Mouse (Mus musculus): ENCODE results near the gene Adamtsl5. TPM values are rescaled to one million over a fixed set of nuclear protein-coding genes. Genes with fewer than 3 reads are reported as not detected.

The Adamtsl5 gene
- 3.5 and 4.6 TPM in 2 replicates for polyA plus RNA-seq (2015; fragmentation: Nextera tagmentation; extraction: Ambion mirVana)

DNA sequence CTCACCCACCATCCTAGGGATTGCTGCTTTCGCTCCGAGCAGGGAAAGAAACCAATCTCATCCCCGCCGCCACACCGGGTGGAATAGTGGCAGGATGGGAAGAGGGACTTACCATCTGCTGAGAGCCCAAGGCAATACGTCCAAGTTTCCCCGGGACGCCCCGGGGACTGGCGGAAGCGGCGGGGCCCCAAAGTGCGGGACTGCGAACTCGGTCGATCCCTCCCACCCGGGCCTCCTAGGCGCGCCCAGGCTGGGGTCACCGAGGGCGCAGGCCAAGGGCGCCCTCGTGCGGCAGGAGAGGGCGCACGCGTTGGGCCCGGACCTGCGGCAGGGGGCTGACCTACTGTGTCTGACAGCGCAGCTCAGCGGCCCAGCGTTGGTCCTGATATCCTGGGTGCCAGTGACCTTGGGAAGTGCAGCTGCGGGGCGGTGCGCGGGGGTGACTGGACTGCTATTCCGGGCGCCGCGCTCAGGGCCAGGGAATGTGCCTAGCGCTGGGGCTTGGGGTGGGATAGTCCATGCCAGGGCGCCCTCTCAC lies at the start of gene Adamtsl5:
TSS of gene Adamtsl5 (minus strand) at position 169 of the 538 bp plus-strand sequence.

DNA sequence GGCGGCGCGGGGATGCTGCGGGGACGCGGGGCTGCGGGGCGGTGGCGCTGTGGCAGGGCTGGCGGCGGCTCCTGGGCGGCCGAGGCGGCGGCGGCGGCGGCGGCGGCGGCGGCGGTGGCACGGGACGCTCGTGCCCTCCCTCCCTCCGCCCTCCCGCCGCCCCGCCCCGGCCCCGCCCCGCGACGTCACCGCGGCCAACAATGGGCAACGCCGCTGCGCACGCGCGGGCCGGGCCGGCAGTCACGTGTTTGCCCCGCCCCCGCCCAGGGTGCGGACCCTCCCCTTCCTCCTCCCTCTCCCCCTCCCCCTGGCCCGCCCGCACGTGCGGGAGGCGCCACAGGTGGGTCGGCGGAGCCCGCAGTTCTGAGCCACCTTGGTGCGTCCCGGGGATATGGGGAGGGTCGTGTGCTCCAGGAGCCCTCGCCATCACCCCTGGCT lies 39.3 kb upstream of the Adamtsl5 start, which contains the start of gene Mex3d:
TSS of gene Mex3d (minus strand) at position 138 of the 438 bp plus-strand sequence.

DNA sequence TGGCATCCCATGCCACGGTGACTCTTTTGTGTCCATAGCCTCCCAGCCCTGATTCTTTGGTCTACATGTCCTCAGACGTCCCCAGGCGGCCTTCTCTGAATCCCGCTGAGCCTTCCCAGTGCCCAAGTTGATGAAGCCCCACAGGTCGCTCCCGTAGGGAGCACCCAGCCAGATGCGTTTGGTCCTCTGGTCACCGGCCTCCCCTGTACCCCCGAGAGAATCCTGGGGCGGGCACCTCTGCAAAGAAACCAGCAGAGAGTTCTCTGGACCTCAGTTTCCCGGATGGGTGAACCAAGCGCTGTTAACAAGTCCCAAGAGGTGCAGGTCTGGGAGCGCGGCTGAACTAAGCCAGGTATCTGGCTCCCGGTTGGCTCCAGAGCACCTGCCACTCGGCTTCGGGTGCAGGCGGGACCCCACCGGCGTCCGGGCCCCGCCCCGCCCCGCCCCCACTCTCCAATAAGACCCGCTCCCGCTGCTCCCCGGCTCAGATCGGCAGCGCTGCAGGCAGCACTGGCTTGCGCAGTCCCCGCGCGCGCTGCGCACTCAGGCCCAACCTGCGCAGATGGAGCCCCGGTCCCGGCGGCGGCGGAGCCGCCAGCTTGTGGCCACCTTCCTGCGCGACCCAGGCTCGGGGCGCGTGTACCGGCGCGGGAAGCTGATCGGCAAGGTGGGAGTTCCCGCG lies 7.9 kb upstream of the Adamtsl5 start, which contains the start of gene Plk5:
TSS of gene Plk5 (plus strand) at position 459 of the 682 bp plus-strand sequence.

DNA sequence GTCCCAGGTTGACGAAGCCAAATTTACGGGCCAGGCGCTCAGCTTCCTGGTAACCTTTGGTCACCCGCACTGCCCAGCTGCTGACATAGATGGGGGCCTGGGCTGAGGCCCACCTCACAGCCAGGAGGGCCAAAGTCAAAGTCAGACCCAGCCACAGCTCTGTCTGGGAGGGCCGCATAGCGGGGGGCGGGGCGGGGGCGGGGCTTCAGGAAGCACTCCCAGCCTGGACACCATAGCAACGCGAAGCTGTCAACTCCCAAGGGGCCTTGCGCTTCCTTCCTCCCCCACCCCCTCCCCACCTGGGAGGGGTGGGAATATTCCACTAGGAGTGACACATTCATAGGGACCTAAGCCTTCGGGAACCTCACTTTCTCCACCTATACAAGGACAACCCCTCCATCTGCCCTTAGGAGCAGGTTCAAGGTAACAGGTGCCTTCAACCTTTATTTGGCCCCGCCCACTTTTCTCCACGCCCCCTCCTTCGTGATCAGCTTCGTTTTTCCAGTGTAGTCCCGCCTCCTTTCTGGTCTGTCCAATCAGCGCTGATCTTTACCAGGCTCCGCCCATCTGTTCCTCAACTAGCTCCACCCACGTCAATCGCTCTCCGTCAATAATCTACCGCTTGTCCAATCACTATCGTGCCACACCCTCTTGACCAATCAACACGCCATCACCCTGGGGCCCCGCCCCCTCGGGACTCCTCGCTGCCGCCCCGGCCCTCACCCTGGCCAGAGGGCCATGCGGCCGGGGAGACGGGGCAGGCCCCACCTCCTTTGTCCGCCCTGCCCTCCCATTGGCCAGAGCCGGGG lies 18.7 kb downstream of the Adamtsl5 start, which contains the start of the genes Pcsk4 and Reep6:
TSS of gene Pcsk4 (minus strand) at position 226 of the 809 bp plus-strand sequence.
TSS of gene Reep6 (plus strand) at position 681 of the 809 bp plus-strand sequence.

DNA sequence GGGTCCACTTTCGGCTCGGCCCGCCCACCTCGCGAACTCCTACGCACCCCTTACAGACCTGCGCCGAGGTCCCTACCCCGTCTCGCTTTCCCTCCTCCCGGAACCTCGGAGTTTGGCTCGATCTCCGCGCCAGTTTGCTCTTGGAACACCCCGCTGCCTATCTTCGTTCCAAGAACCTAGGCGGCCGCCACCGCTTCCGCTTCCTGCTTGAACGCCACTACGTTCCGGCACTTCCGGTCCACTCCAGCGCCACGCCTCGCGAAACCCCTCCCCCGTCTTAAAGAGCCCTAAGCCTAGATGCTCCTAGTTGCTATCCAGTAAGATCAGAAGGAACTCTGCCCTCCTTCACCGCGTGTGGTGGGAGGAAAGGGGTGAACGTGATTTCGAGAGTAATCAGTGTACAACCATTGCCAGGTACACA lies 27.9 kb downstream of the Adamtsl5 start, which contains the start of gene 2310011J03Rik:
TSS of gene 2310011J03Rik (minus strand) at position 198 of the 421 bp plus-strand sequence.

DNA sequence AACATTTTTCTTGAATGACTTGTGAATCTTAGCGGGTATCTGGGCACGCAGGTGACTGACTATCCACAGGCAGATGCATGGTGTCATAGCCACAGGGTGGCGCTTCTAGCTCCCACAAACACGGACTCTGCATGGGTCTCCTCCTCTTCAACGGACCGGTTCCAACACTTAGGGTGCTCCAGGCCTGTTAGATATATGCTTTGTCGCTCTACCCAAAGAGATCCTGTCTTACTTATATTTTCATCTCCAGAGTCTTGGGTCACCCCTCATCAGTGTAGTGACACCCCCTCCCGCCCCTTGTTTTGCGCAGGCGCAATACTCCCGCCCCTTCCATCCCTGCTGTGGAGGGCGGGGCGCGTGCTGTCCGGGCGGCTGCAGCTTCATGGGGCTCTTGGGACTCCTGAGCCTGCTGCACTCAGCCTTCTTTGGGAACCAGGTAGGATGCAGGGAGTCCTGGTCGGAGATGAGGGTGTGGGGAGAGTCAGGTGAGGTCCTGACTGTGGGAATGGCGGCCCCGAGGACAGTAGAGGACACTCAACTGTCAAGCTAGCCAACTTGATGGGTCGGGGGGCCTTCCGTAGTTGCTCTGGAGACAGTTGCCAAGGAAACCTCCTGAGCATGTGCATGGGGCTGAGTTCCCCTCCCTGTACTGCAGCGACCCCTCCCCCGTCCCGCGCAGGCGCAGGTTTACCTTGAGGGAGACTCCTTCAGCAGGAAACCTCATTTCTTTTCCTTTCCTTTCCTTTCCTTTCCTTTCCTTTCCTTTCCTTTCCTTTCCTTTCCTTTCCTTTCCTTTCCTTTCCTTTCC lies 52.4 kb downstream of the Adamtsl5 start, which contains the start of gene Apc2:
TSS of gene Apc2 (plus strand) at position 360 of the 808 bp plus-strand sequence.

DNA sequence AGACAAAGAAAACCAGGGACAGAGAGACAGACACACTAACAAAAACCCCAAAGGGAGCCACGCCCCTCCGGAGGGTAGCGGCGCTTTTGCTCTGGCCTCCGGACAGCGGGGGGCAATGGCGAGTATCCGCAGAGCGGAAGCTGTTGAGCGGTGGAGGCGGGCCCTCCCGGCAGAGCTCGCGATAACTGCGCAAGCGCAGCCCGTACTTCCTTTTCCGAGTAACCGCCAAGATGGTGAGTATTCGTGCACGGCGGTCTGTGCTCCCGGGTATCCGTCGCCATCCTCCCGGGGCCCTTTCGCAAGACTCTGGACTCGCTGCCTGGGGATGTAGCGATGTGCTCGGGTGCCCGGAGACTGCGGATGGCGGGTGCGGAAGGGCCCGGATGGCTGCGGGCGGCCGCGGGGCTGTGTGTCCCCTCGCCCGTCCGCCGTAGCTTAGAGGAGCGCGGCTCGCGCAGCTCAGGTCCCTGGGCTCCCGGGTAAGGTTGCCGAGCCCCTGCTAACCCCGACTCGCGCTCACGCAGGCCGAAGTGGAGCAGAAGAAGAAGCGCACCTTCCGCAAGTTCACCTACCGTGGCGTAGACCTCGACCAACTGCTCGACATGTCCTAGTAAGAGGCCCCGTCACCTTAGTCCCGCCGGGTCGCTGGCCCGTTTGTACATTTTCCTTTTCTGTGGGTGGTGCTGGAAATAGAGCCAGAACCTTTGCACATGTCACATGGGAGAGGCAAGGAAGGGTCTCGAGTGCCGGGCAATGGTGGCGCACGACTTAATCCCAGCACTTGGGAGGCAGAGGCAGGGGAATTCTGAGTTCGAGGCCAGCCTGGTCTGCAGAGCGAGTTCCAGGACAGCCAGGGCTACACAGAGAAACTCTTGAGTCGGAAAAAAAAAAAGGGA lies 55.7 kb downstream of the Adamtsl5 start, which contains the start of gene Rps15:
TSS of gene Rps15 (plus strand) at position 203 of the 896 bp plus-strand sequence.

Small RNAs within 50 kb of the gene (microRNA-seq; reads per million reads assigned to microRNA genes)
- not detected for gene Gm22721

Other genes with a start within 250 kb of the Adamtsl5 start
- 8.5 and 9.0 TPM in 2 replicates for gene Sbno2, start 242.8 kb downstream of the Adamtsl5 start, polyA plus RNA-seq (2015; fragmentation: Nextera tagmentation; extraction: Ambion mirVana)
- gene Stk11, start 232.6 kb downstream of the Adamtsl5 start, polyA plus RNA-seq (2015; fragmentation: Nextera tagmentation; extraction: Ambion mirVana) = 14.6 and 18.3 TPM in 2 replicates
- 803 and 819 TPM in 2 replicates for gene Atp5d, start 209.8 kb downstream of the Adamtsl5 start, polyA plus RNA-seq (2015; fragmentation: Nextera tagmentation; extraction: Ambion mirVana)
- gene Cbarp, start 207.6 kb downstream of the Adamtsl5 start, polyA plus RNA-seq (2015; fragmentation: Nextera tagmentation; extraction: Ambion mirVana) = 110 and 138 TPM in 2 replicates
- 16.4 and 21.8 TPM in 2 replicates for gene Midn, start 200.1 kb downstream of the Adamtsl5 start, polyA plus RNA-seq (2015; fragmentation: Nextera tagmentation; extraction: Ambion mirVana)
- gene Cirbp, start 182.4 kb downstream of the Adamtsl5 start, polyA plus RNA-seq (2015; fragmentation: Nextera tagmentation; extraction: Ambion mirVana) = 566 and 579 TPM in 2 replicates
- 6.4 and 8.1 TPM in 2 replicates for gene 1600002K03Rik, start 175.5 kb downstream of the Adamtsl5 start, polyA plus RNA-seq (2015; fragmentation: Nextera tagmentation; extraction: Ambion mirVana)
- 28.7 and 30.4 TPM in 2 replicates for gene Efna2, start 168.9 kb downstream of the Adamtsl5 start, polyA plus RNA-seq (2015; fragmentation: Nextera tagmentation; extraction: Ambion mirVana)
- 37.7 and 42.6 TPM in 2 replicates for gene Mum1, start 122.0 kb downstream of the Adamtsl5 start, polyA plus RNA-seq (2015; fragmentation: Nextera tagmentation; extraction: Ambion mirVana)
- gene Ndufs7, start 99.3 kb downstream of the Adamtsl5 start, polyA plus RNA-seq (2015; fragmentation: Nextera tagmentation; extraction: Ambion mirVana) = 488 and 508 TPM in 2 replicates
- 28.8 and 33.0 TPM in 2 replicates for gene Gamt, start 87.4 kb downstream of the Adamtsl5 start, polyA plus RNA-seq (2015; fragmentation: Nextera tagmentation; extraction: Ambion mirVana)
- 32.5 and 35.2 TPM in 2 replicates for gene Dazap1, start 86.9 kb downstream of the Adamtsl5 start, polyA plus RNA-seq (2015; fragmentation: Nextera tagmentation; extraction: Ambion mirVana)
- gene Rps15, start 56.0 kb downstream of the Adamtsl5 start, polyA plus RNA-seq (2015; fragmentation: Nextera tagmentation; extraction: Ambion mirVana) = 656 and 679 TPM in 2 replicates
- gene Apc2, start 52.4 kb downstream of the Adamtsl5 start, polyA plus RNA-seq (2015; fragmentation: Nextera tagmentation; extraction: Ambion mirVana) = 70.9 and 88.2 TPM in 2 replicates
- gene 2310011J03Rik, start 27.9 kb downstream of the Adamtsl5 start, polyA plus RNA-seq (2015; fragmentation: Nextera tagmentation; extraction: Ambion mirVana) = 37.1 and 37.5 TPM in 2 replicates
- 11.0 and 13.5 TPM in 2 replicates for gene Pcsk4, start 18.9 kb downstream of the Adamtsl5 start, polyA plus RNA-seq (2015; fragmentation: Nextera tagmentation; extraction: Ambion mirVana)
- 5.6 and 5.7 TPM in 2 replicates for gene Reep6, start 18.5 kb downstream of the Adamtsl5 start, polyA plus RNA-seq (2015; fragmentation: Nextera tagmentation; extraction: Ambion mirVana)
- gene Plk5, start 8.0 kb upstream of the Adamtsl5 start, polyA plus RNA-seq (2015; fragmentation: Nextera tagmentation; extraction: Ambion mirVana) = 8.5 and 8.6 TPM in 2 replicates
- 13.1 and 15.0 TPM in 2 replicates for gene Mex3d, start 39.2 kb upstream of the Adamtsl5 start, polyA plus RNA-seq (2015; fragmentation: Nextera tagmentation; extraction: Ambion mirVana)
- 161 and 183 TPM in 2 replicates for gene Mbd3, start 51.1 kb upstream of the Adamtsl5 start, polyA plus RNA-seq (2015; fragmentation: Nextera tagmentation; extraction: Ambion mirVana)
- gene Uqcr11, start 58.4 kb upstream of the Adamtsl5 start, polyA plus RNA-seq (2015; fragmentation: Nextera tagmentation; extraction: Ambion mirVana) = 1,108 and 1,127 TPM in 2 replicates
- gene Tcf3, start 85.2 kb upstream of the Adamtsl5 start, polyA plus RNA-seq (2015; fragmentation: Nextera tagmentation; extraction: Ambion mirVana) = 28.8 and 32.2 TPM in 2 replicates
- 0.34 and 0.56 TPM in 2 replicates for gene Onecut3, start 146.4 kb upstream of the Adamtsl5 start, polyA plus RNA-seq (2015; fragmentation: Nextera tagmentation; extraction: Ambion mirVana)
- gene Atp8b3, start 190.7 kb upstream of the Adamtsl5 start, polyA plus RNA-seq (2015; fragmentation: Nextera tagmentation; extraction: Ambion mirVana) = 0.65 and 1.3 TPM in 2 replicates
- gene Rexo1, start 213.1 kb upstream of the Adamtsl5 start, polyA plus RNA-seq (2015; fragmentation: Nextera tagmentation; extraction: Ambion mirVana) = 23.8 and 28.1 TPM in 2 replicates
- gene Klf16, start 228.9 kb upstream of the Adamtsl5 start, polyA plus RNA-seq (2015; fragmentation: Nextera tagmentation; extraction: Ambion mirVana) = 6.8 and 7.9 TPM in 2 replicates
- gene Abhd17a, start 241.9 kb upstream of the Adamtsl5 start, polyA plus RNA-seq (2015; fragmentation: Nextera tagmentation; extraction: Ambion mirVana) = 231 and 233 TPM in 2 replicates